Mouse (Mus musculus) kidney, adult 2 months (tissue): ENCODE results near the gene Aanat. TPM values are rescaled to one million over a fixed set of nuclear protein-coding genes. Genes with fewer than 3 reads are reported as not detected.
A peak's percentile ranks its signal among the peaks of the same experiment; 100 is the strongest.

Experiments used
- DNase-seq: peaks from one replicate; pipeline ENCODE4 v3.0.0; 2021
- H3K27ac ChIP-seq: fragments of 200-500 bp; 2 replicates; pipeline ENCODE4 v1.5.1; 2012; ENCODE audit warnings: low read depth, low read length, control low read depth, inconsistent platforms; ENCODE audit not compliant: insufficient read depth
- H3K27me3 ChIP-seq: fragments of 200-500 bp; replicated peaks from 2 replicates; pipeline ENCODE4 v1.6.1; 2012; ENCODE audit warnings: mild to moderate bottlenecking, moderate library complexity, low read length, inconsistent platforms; ENCODE audit not compliant: control insufficient read depth, insufficient read depth
- H3K36me3 ChIP-seq: fragments of 200-500 bp; 2 replicates; pipeline ENCODE4 v1.6.1; 2012; ENCODE audit warnings: mild to moderate bottlenecking, moderate library complexity, low read length, inconsistent platforms; ENCODE audit not compliant: control insufficient read depth, insufficient read depth
- H3K4me1 ChIP-seq: fragments of 200-500 bp; 2 replicates; pipeline ENCODE4 v1.6.1; 2011; ENCODE audit warnings: low read length; ENCODE audit not compliant: control insufficient read depth, insufficient read depth
- H3K4me3 ChIP-seq: fragments of 200-500 bp; 2 replicates; pipeline ENCODE4 v1.5.1; 2011; ENCODE audit warnings: mild to moderate bottlenecking, low read depth, low read length, control low read depth; ENCODE audit not compliant: insufficient read depth
- CTCF ChIP-seq: fragments of 200-500 bp; conservative IDR thresholded peaks from 2 replicates; pipeline ENCODE4 v1.5.1; 2011; ENCODE audit warnings: low read depth, mild to moderate bottlenecking, control low read depth, low read length, moderate library complexity, mixed read lengths; ENCODE audit not compliant: insufficient read depth, insufficient read length
- POLR2A ChIP-seq: fragments of 200-500 bp; IDR thresholded peaks from one replicate; pipeline ENCODE4 v1.6.1; 2011; ENCODE audit warnings: low read depth, low read length, control low read depth
- WGBS: fragments of 180-500 bp; shearing (Covaris S2); methylation state at CpG from one replicate; pipeline ENCODE4 v1.1.7; 2018; 5-methylcytosine and 5-hydroxymethylcytosine counted together
- polyA plus RNA-seq: library from polyadenylated mRNA; depleted of rRNA; stranded (reverse); fragments of >200 nt; gene quantifications from 2 replicates; pipeline ENCODE4 v1.2.3, GENCODE M21; 2012

Gene Aanat
- polyA plus RNA-seq, 1 experiment, result not detected

GRCm38 (mm10) chr11:116548780-116549179 lies 37.5 kb upstream of the Aanat start:
- WGBS, result 95% methylated on average over 9 of the region's 9 CpGs
- no peak overlapping the region for H3K4me3 ChIP-seq
- no peak for DNase-seq
- H3K27me3 ChIP-seq, result no peaks in the 10 kb centered on the region
- H3K36me3 ChIP-seq, result no peaks in the 10 kb centered on the region
- 0 out of 2 replicates have a peak, but pooled peaks cover 6% of the 10 kb centered on the region for H3K4me1 ChIP-seq
- TF ChIP-seq CTCF (no peak), POLR2A (no peak)
- no peak overlapping the region for H3K27ac ChIP-seq

DNA sequence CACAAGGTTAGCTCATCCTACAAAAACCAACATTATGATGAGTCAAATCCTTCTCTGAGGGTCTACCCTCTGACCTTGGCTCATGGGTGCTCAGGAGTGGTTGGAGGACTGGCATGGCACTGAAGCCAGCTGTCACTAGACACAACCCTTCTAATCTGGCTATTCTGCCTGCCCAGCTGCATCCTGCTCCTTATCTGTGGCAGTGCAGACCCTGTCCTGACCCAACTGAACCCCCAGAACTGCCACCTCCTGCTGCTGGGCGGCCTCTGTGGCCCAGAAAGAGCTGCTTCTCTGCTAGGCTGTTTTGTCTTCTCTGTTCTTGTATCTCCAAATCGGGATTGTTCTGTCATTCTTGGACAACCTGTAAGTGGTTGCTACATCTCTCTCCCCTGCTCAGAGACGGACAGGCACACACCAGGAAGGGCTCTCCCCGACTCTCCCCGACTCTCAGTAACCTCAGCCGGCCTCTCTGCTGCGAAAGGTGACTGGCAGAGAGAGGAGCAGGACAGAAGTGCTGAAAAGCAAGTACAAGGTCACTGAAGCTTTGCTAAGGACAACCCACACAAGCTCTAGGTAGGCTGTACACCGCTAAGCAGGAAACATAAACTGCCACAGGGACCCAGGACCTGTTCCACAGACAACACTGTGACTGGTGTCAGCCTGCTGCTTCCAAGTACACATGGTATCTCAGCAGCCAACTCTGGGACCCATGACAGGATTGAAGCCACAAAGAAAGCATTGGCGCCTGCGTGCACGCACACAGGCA lies 36.8 kb upstream of the Aanat start:
- DNase-seq, result no peak

GRCm38 (mm10) chr11:116550748-116551147 lies 35.5 kb upstream of the Aanat start:
- Histone ChIP-seq H3K27me3 (no peaks in the 10 kb centered on the region), H3K27ac (no peak overlapping the region), H3K4me3 (no peak overlapping the region), H3K36me3 (no peaks in the 10 kb centered on the region), H3K4me1 (0 out of 2 replicates have a peak, but pooled peaks cover 6% of the 10 kb centered on the region)
- TF ChIP-seq CTCF (no peak), POLR2A (no peak)
- WGBS, result 45% methylated on average over 7 of the region's 7 CpGs
- peak; percentile 28 for DNase-seq

More for the DNA sequence above, 36.8 kb upstream of the Aanat start:
- H3K27me3 ChIP-seq, result no peaks in the 10 kb centered on the region
- no peaks in the 10 kb centered on the region for H3K36me3 ChIP-seq
- no peak for TF ChIP-seq CTCF
- TF ChIP-seq POLR2A, result no peak
- WGBS, result 69% methylated on average over 11 of the region's 11 CpGs
- no peak overlapping the region for H3K27ac ChIP-seq
- no peak overlapping the region for H3K4me3 ChIP-seq
- H3K4me1 ChIP-seq, result 0 out of 2 replicates have a peak, but pooled peaks cover 6% of the 10 kb centered on the region

- Histone ChIP-seq H3K36me3 (no peaks in the 10 kb centered on the region), H3K27ac (no peak overlapping the region), H3K27me3 (no peaks in the 10 kb centered on the region), H3K4me3 (no peak overlapping the region), H3K4me1 (0 out of 2 replicates have a peak, but pooled peaks cover 6% of the 10 kb centered on the region)
- no peak for TF ChIP-seq POLR2A
- TF ChIP-seq CTCF, result no peak
- WGBS, result 67% methylated on average over 1 of the region's 1 CpGs
- DNase-seq, result no peak
Observed at GRCm38 (mm10) chr11:116552194-116552593, 34.0 kb upstream of the Aanat start.

DNA sequence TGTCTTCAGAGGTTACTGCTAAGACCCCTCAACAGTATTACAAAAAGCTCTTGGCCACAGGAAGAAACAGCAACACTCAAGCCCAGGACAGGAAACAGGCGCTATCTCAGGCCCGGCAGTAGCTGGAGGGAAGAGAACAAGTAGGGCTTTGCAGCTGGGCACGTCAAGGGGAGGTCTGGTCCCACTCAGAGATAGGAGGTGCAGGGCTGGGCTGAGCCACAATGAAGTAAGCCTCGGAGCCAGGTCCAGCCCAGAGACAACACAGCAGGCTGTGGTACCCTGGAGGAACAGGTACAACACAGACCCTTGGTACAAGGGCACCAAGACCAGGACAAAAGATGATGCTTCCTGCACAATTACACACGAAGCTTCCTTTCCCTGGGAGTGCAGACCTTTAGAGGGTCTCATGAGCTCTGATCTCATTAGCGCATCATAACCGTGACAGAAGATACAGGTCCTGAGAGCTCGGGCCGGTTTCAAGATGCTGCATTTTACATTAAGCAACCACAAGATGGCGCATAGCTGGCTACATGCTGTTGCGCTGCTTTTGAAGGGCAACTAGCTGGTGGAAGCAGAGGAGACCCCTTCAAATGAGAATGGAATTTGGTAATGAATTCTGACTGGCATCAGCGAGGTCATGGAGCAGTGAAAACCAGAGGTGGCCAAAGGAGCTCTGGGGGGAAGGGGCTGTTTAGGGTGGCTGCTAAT lies 31.9 kb upstream of the Aanat start:
- H3K27me3 ChIP-seq, result no peaks in the 10 kb centered on the region
- H3K4me3 ChIP-seq, result no peak overlapping the region
- H3K27ac ChIP-seq, result no peak overlapping the region
- no peaks in the 10 kb centered on the region for H3K36me3 ChIP-seq
- TF ChIP-seq POLR2A, result no peak
- peak; percentile 72 for TF ChIP-seq CTCF
- 28% methylated on average over 12 of the region's 12 CpGs for WGBS
- DNase-seq, result peak; percentile 51
- H3K4me1 ChIP-seq, result 0 out of 2 replicates have a peak, but pooled peaks cover 6% of the 10 kb centered on the region

DNA sequence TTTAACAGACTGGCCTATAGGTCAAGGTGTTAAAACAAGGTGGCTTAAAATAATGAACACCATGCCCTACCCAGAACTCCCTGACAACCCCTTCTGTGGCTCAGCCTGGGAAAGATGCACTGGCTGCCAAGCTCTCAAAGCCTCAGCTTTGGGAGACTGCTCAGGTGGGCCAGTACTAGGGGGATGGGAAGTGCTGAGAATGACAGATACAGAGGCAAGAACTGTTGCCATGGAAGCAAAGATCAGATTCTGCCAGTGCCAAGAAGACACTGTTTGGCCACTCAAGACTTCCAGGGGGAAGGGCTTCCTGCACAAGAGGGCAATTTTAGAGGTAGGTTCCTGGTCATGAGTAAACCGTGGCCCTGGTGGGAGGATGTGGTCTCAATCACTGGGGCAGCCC lies 30.7 kb upstream of the Aanat start:
- Histone ChIP-seq H3K4me1 (0 out of 2 replicates have a peak, but pooled peaks cover 6% of the 10 kb centered on the region), H3K27me3 (no peaks in the 10 kb centered on the region), H3K4me3 (no peak overlapping the region), H3K36me3 (no peaks in the 10 kb centered on the region), H3K27ac (no peak overlapping the region)
- DNase-seq, result no peak
- WGBS, result 54% methylated on average over 1 of the region's 1 CpGs
- no peak for TF ChIP-seq POLR2A
- no peak for TF ChIP-seq CTCF

DNA sequence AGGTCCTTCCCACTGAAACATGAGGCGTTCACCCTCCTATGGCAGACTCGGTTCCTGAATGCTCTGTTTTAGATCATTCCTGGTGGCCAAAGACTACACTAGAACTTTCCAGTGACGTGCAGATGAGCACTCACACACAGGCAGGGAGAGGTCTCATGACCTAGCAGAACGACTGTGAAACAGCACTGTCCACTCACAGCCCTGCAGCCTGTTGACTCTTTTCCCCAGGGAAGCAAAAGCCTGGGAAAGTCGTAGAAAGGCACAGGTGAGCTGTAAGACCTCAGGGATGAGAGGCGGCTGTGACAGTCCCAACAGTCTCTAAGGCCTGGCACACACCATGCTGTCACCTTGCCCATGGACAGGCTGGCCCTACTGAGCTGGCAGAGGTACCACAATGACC lies 29.9 kb upstream of the Aanat start:
- no peak for DNase-seq
- H3K27me3 ChIP-seq, result no peaks in the 10 kb centered on the region
- no peaks in the 10 kb centered on the region for H3K36me3 ChIP-seq
- TF ChIP-seq POLR2A (no peak), CTCF (no peak)
- 61% methylated on average over 6 of the region's 6 CpGs for WGBS
- no peak overlapping the region for H3K27ac ChIP-seq
- no peak overlapping the region for H3K4me3 ChIP-seq
- H3K4me1 ChIP-seq, result no peaks in the 10 kb centered on the region
